Mouse (Mus musculus) lung, embryonic 15.5 days (tissue): ENCODE data around the gene Clstn1. TPM values are rescaled to one million over a fixed set of nuclear protein-coding genes. Genes with fewer than 3 reads are reported as not detected.
A peak's percentile ranks its signal among the peaks of the same experiment; 100 is the strongest.
"Not testable (repeated sequence)": the region's sequence is repeated elsewhere in the genome, so short reads cannot be mapped to it uniquely, and the experiment has no call there.

Experiments
- ATAC-seq: fragments of 200-750 bp; cut with Nextera tagmentation; 2 replicates; pipeline ENCODE4 v1.8.0; 2017; ENCODE audit warnings: moderate number of reproducible peaks, borderline replicate concordance; ENCODE audit not compliant: low FRiP score, low TSS enrichment; ENCODE audit errors: extremely low read depth
- H3K27ac ChIP-seq: fragments of 300-500 bp; sonication (generic); 2 replicates; pipeline ENCODE4 v1.5.1; 2015; ENCODE audit warnings: moderate library complexity, mild to moderate bottlenecking, inconsistent platforms
- H3K27me3 ChIP-seq: fragments of 300-500 bp; sonication (generic); 2 replicates; pipeline ENCODE4 v1.6.1; 2015; ENCODE audit warnings: inconsistent platforms
- H3K36me3 ChIP-seq: fragments of 300-500 bp; sonication (generic); 2 replicates; pipeline ENCODE4 v1.6.1; 2015; ENCODE audit warnings: inconsistent platforms
- H3K4me1 ChIP-seq: fragments of 300-500 bp; sonication (generic); 2 replicates; pipeline ENCODE4 v1.6.1; 2015; ENCODE audit warnings: inconsistent platforms
- H3K4me2 ChIP-seq: fragments of 300-500 bp; sonication (generic); 2 replicates; pipeline ENCODE4 v1.6.1; 2015; ENCODE audit warnings: inconsistent platforms, mild to moderate bottlenecking, moderate library complexity
- H3K4me3 ChIP-seq: fragments of 300-500 bp; sonication (generic); 2 replicates; pipeline ENCODE4 v1.5.1; 2015; ENCODE audit warnings: mild to moderate bottlenecking, inconsistent platforms
- H3K9ac ChIP-seq: fragments of 300-500 bp; sonication (generic); 2 replicates; pipeline ENCODE4 v1.6.1; 2015; ENCODE audit warnings: inconsistent platforms
- H3K9me3 ChIP-seq: fragments of 300-500 bp; sonication (generic); 2 replicates; pipeline ENCODE4 v1.6.1; 2016; ENCODE audit warnings: inconsistent platforms
- WGBS: fragments of 180-500 bp; shearing (Covaris S2); methylation state at CpG from one replicate; pipeline ENCODE4 v1.1.7; 2015; 5-methylcytosine and 5-hydroxymethylcytosine counted together
- polyA plus RNA-seq: library from polyadenylated mRNA; unstranded; fragments of >200 nt; fragmentation: Nextera tagmentation; extraction: Ambion mirVana; gene quantifications from 2 replicates; pipeline ENCODE4 v1.2.1, GENCODE M21; 2015

The Clstn1 gene
- polyA plus RNA-seq, 1 experiment from 2014 or later: 56.2 TPM

GRCm38 (mm10) chr4:149604518-149604917 lies 18.2 kb downstream of the Clstn1 start:
- Histone ChIP-seq H3K9me3 (no peaks in the 10 kb centered on the region), H3K36me3 (no peaks in the 10 kb centered on the region), H3K27ac (no peak overlapping the region), H3K9ac (no peak overlapping the region), H3K4me3 (no peak overlapping the region), H3K4me2 (no peak overlapping the region), H3K27me3 (no peaks in the 10 kb centered on the region), H3K4me1 (peaks cover 36% of the 10 kb centered on the region)
- ATAC-seq: no peak
- WGBS: 75% methylated on average over 3 of the region's 3 CpGs

GRCm38 (mm10) chr4:149606056-149606455 lies 19.8 kb downstream of the Clstn1 start:
- Histone ChIP-seq H3K27ac (no peak overlapping the region), H3K9ac (no peak overlapping the region), H3K27me3 (no peaks in the 10 kb centered on the region), H3K9me3 (no peaks in the 10 kb centered on the region), H3K36me3 (no peaks in the 10 kb centered on the region), H3K4me2 (no peak overlapping the region), H3K4me3 (no peak overlapping the region), H3K4me1 (peaks cover 33% of the 10 kb centered on the region)
- 75% methylated on average over 18 of the region's 18 CpGs for WGBS
- no peak for ATAC-seq

DNA sequence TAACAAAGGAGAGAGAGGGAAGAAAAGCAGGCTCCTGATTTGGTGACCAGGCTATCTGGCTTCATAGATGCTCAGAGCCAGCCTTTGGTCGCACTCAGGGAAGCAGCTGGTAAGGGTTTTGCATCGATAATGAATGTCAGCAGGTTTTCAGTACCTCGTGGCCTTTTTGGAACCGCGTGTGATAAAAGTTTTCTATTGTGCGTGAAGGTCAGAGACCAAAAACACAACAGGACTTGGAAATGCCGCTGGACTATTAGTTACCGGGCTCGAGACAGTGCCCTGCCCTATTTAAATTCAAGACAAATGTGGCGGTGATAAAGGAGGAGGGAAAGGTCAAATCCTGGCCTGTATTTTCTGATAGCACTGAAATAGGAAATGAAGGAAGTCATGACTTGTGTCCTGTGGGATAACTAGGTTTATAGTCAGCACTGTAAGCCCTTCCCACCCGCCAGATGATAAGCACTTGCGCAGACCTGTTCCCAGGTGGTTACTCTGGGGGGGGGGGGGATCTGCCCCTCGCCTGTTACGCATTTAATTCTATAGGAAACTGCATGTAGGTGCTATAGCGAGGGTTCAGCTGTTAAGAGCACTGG lies 20.6 kb downstream of the Clstn1 start:
- no peaks in the 10 kb centered on the region for H3K27me3 ChIP-seq
- no peak overlapping the region for H3K9ac ChIP-seq
- WGBS: 65% methylated on average over 15 of the region's 15 CpGs
- H3K36me3 ChIP-seq: no peaks in the 10 kb centered on the region
- no peak for ATAC-seq
- H3K9me3 ChIP-seq: no peaks in the 10 kb centered on the region
- no peak overlapping the region for H3K27ac ChIP-seq
- H3K4me3 ChIP-seq: no peak overlapping the region
- peaks cover 25% of the 10 kb centered on the region for H3K4me1 ChIP-seq
- H3K4me2 ChIP-seq: no peak overlapping the region

- H3K4me1 ChIP-seq: peaks cover 19% of the 10 kb centered on the region
- H3K9ac ChIP-seq: no peak overlapping the region
- peak; percentile 50; the same call in 1 of the 2 replicates for ATAC-seq
- H3K4me2 ChIP-seq: no peak overlapping the region
- no peaks in the 10 kb centered on the region for H3K9me3 ChIP-seq
- no peaks in the 10 kb centered on the region for H3K27me3 ChIP-seq
- no peak overlapping the region for H3K4me3 ChIP-seq
- no peak overlapping the region for H3K27ac ChIP-seq
- H3K36me3 ChIP-seq: no peaks in the 10 kb centered on the region
- WGBS: 32% methylated on average over 20 of the region's 20 CpGs
These were observed 21.5 kb downstream of the Clstn1 start for GRCm38 (mm10) chr4:149607591-149608308.

DNA sequence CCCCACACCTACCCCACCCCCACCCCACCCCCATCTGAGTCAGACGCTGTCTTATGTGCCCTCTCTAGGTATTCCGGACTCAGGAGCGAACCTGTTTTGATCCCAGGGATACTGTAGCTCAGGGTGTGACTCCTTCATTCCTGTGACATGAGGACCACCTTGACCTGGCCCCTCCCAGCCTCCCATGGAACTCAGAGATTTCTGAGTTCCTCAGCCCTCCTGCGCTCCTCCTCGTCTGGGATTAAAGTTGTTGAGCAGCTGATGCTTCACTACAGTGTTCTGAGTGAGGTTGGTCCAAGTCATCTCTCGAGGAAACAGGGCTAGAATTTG lies 22.0 kb downstream of the Clstn1 start:
- no peak for ATAC-seq
- no peak overlapping the region for H3K4me2 ChIP-seq
- no peaks in the 10 kb centered on the region for H3K36me3 ChIP-seq
- H3K9me3 ChIP-seq: no peaks in the 10 kb centered on the region
- no peaks in the 10 kb centered on the region for H3K27me3 ChIP-seq
- H3K4me3 ChIP-seq: no peak overlapping the region
- peaks cover 19% of the 10 kb centered on the region for H3K4me1 ChIP-seq
- no peak overlapping the region for H3K27ac ChIP-seq
- 85% methylated on average over 5 of the region's 6 CpGs for WGBS
- no peak overlapping the region for H3K9ac ChIP-seq

- ATAC-seq: no peak
- whole genome bisulfite sequencing: 46% methylated on average over 8 of the region's 8 CpGs
These were observed 23.2 kb downstream of the Clstn1 start for GRCm38 (mm10) chr4:149609256-149610025.

DNA sequence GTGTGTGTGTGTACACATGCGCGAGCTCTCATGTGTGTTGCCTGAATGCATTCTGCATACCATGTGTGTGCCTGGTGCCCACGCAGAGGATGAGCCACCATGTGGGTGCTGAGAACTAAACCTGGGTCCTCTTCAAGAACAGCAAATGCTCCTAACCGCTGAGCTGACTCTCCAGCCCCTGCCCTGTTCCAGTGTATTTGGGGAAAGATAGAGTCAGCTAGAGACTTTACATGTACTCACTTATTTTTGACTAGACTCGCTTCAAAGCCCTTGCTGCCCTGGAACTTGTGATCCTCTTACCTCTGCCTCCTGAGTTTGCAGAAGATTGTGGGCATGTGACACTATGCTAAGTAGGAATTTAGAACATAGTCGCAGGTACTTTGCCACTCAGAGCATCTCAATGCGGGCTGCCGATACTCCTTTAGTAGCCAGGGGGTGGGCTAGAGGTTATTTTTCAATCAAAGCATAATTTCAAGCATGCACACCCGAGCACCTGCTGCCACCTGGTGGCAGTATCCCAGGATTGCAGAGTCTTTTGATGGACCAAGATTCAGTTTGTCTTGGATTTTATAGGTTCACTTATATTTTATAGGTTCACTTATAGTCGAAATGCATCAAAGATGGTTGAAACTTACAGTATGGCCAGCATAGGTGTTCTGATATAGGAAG lies 25.2 kb downstream of the Clstn1 start:
- WGBS: 45% methylated on average over 10 of the region's 10 CpGs
- Histone ChIP-seq H3K9me3 (no peaks in the 10 kb centered on the region), H3K4me2 (no peak overlapping the region), H3K9ac (no peak overlapping the region), H3K27ac (no peak overlapping the region), H3K4me1 (peaks cover 19% of the 10 kb centered on the region), H3K4me3 (no peak overlapping the region), H3K36me3 (peaks cover 12% of the 10 kb centered on the region; the same call in 1 of the 2 replicates), H3K27me3 (no peaks in the 10 kb centered on the region)
- no peak for ATAC-seq

More at GRCm38 (mm10) chr4:149609256-149610025, 23.2 kb downstream of the Clstn1 start:
- no peak overlapping the region for H3K4me2 ChIP-seq
- H3K4me3 ChIP-seq: no peak overlapping the region
- H3K36me3 ChIP-seq: 0 out of 2 replicates have a peak, but pooled peaks cover 3% of the 10 kb centered on the region
- H3K9ac ChIP-seq: no peak overlapping the region
- H3K27me3 ChIP-seq: no peaks in the 10 kb centered on the region
- no peak overlapping the region for H3K27ac ChIP-seq
- H3K4me1 ChIP-seq: peaks cover 19% of the 10 kb centered on the region
- H3K9me3 ChIP-seq: no peaks in the 10 kb centered on the region

DNA sequence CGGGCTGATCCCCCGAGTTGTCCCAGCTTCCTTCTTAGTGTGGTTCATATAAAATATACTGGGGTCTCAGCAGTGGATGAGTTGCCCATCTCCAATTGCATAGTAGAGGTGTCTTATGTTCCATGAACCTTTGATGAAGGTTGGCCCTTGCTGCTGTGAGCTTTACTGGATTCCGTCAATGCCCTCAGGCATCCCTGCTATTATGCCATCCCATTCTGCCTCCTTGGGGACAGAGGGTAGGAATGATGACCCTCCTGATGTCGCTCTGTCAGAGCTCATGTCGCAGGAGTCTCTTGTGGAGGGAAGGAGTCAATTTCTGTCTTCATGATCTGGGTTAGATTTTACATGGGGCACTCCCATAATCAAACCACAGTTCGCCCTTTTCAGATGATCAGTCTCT lies 27.2 kb downstream of the Clstn1 start:
- not testable (repeated sequence) for H3K27me3 ChIP-seq, H3K4me2 ChIP-seq, H3K4me3 ChIP-seq, ATAC-seq, H3K9me3 ChIP-seq, H3K4me1 ChIP-seq, H3K27ac ChIP-seq, H3K9ac ChIP-seq
- peaks cover 12% of the 10 kb centered on the region; the same call in 1 of the 2 replicates for H3K36me3 ChIP-seq
- 77% methylated on average over 6 of the region's 6 CpGs for WGBS

GRCm38 (mm10) chr4:149614869-149615268 lies 28.6 kb downstream of the Clstn1 start:
- Histone ChIP-seq H3K4me3 (no peak overlapping the region), H3K4me2 (no peak overlapping the region), H3K9me3 (no peaks in the 10 kb centered on the region), H3K27me3 (no peaks in the 10 kb centered on the region), H3K36me3 (peaks cover 12% of the 10 kb centered on the region; the same call in 1 of the 2 replicates), H3K27ac (no peak overlapping the region), H3K9ac (no peak overlapping the region), H3K4me1 (no peaks in the 10 kb centered on the region)
- no peak for ATAC-seq
- WGBS: 98% methylated on average over 3 of the region's 3 CpGs

DNA sequence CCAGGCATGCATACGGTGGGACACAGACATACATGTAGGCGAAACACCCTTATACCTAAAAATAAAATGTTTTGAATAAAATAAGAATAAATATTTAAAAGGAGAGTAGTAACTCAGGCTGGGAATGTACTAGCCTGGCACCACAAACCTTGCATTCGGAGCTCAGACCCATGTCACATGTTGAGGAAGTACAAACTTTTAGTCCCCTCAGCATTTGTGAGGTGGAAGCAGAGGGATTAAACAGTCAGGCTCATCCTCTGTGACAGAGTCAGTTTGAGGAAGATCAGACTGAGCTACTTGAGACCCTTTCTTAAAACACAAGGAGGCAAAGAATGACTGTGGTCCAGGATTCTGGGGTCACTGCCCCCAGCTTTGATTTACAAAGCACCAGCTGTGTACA lies 30.7 kb downstream of the Clstn1 start:
- H3K9me3 ChIP-seq, H3K4me2 ChIP-seq, H3K27ac ChIP-seq, ATAC-seq, H3K27me3 ChIP-seq, H3K4me3 ChIP-seq, H3K9ac ChIP-seq, H3K4me1 ChIP-seq: not testable (repeated sequence)
- H3K36me3 ChIP-seq: peaks cover 12% of the 10 kb centered on the region; the same call in 1 of the 2 replicates
- 86% methylated on average over 3 of the region's 3 CpGs for WGBS

DNA sequence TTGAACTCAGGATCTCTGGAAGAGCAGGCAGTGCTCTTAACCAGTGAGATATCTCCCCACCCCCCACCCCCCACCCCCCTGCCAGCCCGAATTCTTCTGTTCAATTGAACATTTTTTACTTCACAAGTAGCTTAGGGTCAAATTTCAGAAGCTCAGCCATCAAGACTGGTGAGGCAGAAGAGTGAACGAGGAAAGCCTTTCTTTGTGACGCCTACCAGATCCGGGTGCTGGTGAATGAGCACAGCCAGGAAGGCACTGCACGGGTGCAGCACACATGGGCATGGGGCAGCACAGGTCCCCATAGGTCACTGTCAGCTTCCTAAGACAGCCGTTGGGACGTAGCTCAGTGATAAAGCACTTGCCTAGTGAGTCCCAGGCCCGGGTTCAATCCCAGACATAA lies 33.7 kb downstream of the Clstn1 start:
- H3K4me2 ChIP-seq: no peak overlapping the region
- H3K27ac ChIP-seq: no peak overlapping the region
- H3K9me3 ChIP-seq: no peaks in the 10 kb centered on the region
- H3K27me3 ChIP-seq: no peaks in the 10 kb centered on the region
- H3K9ac ChIP-seq: no peak overlapping the region
- ATAC-seq: no peak
- peaks cover 4% of the 10 kb centered on the region; the same call in 1 of the 2 replicates for H3K36me3 ChIP-seq
- no peak overlapping the region for H3K4me3 ChIP-seq
- H3K4me1 ChIP-seq: 0 out of 2 replicates have a peak, but pooled peaks cover 4% of the 10 kb centered on the region
- 31% methylated on average over 8 of the region's 8 CpGs for WGBS
